Mouse (Mus musculus): ENCODE results near the gene Abat.

Abat gene

DNA sequence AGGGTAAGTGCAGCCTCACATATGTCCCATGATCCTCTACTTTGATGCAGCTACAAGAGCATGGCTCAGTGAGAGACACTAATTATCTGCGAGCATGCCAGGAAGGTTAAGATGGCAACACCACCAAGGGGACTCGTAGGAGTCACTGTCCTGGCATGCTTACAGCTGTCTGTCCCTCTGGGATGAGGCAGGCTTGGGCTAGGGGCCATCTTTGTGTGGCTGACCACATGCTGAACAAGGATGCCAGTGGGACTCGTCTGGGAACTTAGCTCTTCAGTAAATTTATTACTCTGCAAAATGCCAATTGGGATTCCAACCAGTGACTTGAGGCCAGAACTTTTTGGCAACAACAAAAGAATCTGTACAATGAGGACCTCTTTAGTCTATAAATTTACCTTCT lies 62.9 kb downstream of the Abat start:
- DNase-seq: peak; percentile 85

DNA sequence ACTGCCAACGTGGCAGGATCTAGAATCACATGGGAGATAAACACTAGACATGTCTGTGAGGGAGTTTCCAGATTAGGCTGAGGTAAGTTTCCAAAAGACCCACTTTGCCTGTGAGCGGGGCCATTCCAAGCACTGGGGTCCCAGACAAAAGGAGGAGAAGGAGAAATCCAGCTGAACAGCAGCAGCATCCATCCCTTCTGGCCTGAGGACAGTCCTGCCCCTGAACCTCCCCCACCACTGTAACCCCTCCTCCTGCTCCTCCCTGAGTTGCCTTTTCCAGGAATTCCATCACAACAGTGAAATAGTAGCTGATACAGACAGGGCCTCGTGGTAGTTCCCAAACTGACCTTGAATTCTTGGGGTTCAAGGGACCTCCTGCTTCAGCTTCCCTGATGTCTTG lies 63.7 kb downstream of the Abat start:
- DNase-seq: peak; percentile 74

DNA sequence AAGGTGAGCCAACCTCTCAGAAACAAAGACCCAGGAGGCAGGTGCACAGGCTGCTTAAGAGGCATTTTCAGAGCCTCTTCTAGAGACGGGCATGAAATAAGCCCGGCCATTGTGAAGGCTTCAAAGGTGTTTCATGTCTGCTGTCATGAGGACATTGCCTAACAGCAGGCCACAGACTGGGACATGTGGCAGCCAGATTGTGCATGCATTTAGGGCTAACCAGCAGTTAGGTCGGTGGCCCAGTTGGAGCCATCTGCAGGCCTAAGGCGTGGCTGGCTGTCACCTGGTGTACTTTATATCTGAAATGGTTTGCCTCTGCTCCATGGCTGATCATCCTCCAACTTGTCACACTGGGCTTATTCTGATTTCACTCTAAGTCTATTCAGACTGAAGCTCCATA lies 65.1 kb downstream of the Abat start:
- peak; percentile 72 for DNase-seq

DNA sequence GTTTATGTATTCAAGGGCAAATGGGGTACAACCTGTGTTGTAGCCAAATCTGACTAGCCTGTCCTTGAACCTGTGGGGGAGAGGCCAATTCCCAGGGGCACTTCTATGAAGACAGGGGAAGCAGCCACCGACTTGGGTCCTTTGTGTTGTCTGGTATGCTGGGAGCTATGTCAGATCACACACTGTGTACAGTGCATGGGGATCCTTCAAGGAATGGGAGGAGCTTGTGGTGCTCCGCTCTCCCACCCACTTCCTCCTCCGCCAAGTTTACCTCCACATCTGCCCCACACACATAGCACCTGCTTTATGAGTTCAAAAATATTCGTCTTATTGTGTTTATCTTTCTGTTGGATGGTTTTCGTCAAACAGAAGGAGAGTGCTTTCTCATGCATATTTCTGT lies 66.3 kb downstream of the Abat start:
- DNase-seq: peak; percentile 64

DNA sequence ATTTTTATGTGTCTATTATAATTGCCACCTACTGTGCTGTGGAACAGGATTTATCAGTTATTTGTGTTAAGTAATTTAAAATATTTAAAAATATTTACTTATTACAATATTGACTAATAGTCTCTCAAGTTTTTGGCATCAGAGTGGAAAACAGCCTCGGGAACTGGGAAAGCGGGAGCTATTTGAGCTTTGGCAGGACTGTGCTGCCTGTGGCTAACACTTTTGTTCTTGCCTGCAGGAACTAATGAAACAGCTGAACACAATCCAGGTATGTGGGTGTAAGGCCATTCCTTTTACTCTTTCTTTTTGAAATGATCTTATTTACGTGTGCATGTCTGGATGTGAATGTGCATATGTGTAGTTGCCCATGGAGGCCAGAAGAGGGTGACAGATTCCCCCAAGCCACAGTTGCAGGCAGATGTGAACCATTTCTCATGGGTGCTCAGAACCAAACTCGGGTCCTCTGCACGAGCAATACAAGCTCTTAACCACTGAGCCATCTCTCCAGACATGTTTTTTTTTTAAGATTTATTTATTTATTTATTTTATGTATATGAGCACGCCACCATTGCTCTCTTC lies 68.5 kb downstream of the Abat start:
- DNase-seq: peak; percentile 52

DNA sequence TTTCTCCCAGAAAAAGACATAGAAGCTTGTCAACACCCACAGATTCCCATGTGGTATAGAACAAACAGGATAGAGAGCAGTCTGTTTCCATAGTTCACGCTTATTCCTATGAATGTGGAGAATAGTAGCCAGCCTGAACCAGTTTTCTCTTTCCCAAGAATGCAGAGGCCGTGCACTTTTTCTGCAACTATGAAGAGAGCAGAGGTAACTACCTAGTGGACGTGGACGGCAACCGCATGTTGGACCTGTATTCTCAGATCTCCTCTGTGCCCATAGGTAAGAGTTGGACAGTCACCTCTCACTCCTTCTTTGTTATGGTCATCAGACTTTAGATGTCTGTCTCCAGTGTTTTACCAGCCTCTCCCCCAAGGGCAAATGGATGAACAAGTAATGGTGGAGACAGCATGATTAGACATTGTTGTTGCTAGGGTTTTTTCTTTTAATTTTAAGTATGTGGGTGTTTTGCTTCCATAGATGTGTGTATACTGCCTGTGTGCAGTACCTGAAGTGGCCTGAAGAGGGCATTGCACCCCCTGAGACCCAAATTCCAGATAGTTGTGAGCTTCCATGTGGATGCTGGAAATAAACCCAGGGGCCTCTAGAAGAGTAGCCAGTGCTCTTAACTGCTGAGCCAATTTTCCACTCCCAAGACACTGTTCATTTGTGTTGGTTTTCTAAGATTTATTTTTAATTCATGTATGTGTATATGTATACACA lies 69.5 kb downstream of the Abat start:
- DNase-seq: peak; percentile 74

DNA sequence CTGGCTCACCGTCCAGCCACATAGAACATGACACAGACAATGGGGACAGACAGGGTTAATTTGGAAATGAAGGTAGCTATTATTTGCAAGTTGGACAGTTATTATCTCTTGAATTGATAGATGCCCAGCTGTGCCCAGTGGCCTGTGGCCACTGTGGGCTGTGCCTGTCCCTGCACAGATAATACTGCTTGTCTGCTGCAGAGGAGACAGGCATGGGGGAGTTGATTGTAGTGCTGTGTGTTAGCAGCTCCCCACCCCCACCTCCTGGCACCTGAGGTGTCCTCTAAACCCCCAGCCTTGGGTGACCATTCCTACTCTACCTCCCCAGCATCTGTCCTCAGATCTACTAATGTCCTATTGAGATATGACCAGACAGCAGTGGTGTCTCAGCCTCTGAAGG lies 71.0 kb downstream of the Abat start:
- DNase-seq: peak; percentile 70

DNA sequence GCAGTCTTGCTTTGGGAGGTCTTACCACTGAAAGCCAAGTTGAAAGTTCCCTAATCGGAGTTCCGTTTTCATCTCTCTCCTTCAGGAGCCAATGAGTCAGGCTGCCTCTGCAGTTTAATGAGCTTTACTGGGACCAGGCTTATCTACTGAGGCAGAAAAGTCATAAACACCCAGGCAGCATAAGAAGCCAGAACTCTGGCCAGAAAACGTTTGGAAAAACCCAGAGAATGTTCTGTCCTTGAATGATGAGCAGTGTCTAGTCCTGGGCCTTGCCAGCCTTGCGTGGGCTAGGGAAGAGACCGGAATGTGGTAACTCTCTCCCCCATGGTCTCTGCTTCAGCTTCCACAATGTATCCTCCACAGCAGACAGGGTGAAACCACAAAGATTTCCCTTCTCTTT lies 71.8 kb downstream of the Abat start:
- DNase-seq: no peak

DNA sequence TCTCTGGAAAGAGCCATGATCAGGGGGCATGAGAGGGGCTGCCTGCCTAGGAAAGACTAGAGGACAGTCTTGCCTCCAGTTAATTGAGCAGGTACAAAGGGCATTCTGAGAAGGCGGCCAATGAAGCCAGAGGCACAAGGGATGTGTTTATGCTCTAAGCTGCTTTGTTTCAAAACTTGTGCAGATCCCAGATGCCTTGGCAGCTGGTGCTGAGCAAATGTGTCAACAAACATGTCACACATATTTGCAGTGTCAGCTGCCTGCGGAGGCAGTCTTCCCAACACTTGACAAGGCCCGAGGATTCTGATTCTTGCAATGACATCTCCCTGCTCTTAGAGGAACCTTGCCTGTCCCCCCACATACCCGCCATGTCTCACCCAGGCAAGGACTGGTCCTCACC lies 82.2 kb downstream of the Abat start:
- DNase-seq: no peak

DNA sequence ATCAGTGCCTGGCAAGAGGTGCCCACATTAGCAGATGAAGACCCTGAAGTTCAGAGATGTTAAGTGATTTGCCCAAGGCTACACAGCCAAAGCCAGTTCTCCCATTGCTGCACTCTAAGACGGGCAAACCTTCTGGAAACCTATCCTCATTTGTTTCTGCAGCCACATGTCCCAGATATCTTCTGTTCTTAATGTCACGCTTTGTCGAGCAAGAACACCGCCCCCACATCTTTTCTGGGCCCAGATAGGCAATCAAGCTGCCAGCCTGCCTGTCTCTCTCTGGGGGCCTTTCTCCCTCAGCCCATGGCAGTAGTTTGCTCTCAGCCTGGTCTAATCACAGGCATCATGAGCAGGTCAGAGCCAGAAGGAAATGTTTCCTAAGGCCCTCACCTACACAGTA lies 83.1 kb downstream of the Abat start:
- DNase-seq: no peak

DNA sequence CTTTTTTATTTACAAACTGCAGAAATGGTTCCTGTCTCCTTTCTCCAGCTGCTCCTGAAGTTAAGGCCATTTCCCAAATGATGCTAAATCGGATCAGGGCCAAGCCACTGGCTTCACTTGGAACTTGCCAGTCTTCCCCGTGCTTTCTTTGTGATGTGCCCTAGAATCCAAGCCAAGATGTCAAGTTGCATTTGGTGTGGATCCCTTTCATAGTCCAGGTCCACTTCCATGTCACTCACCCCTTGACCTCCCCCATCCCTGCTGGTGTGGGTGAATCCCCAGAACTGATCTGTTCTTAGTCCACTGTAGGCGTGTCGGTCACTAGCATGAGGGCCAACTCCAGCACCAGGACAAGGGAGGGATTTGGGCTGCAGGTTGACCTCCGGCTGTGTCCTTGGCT lies 84.3 kb downstream of the Abat start:
- DNase-seq: no peak

DNA sequence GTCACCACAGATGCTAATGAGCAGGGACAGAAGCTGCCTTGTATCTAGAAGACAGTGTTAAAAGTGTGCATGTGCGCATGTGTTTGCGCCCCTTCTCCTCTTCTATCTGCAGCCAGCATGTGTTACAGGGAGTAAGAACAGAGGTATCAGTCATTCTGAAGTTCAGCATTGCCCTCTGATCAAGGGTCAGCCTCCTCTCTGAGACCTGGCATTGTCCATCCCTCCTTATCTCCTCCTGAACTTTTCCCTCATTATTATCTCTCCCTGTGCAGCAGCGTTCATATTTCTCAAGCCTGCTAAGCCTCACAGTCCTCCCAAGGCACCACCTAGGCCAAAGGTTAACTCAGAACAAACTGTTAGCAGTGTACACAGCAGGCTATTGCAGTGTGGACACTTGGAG lies 90.6 kb downstream of the Abat start:
- no peak for DNase-seq

DNA sequence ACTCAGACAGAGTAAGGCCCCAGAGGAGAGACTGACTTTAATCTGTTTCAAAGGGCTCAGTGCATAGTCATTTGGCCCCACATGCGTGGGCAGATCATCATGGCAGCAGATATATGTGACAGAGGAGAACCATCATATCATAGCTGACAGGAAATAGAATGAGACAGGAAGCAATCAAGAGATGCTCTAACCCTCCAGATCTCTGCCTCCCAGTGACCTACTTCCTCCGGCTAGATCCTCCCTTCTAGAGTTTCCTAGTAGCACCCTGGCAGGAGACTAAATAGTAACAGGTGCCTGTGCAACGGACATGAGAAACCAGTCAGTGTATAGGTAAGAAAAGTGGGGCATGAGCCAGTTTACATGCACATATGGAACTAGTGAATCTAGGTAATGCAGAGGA lies 97.2 kb downstream of the Abat start:
- no peak for DNase-seq

DNA sequence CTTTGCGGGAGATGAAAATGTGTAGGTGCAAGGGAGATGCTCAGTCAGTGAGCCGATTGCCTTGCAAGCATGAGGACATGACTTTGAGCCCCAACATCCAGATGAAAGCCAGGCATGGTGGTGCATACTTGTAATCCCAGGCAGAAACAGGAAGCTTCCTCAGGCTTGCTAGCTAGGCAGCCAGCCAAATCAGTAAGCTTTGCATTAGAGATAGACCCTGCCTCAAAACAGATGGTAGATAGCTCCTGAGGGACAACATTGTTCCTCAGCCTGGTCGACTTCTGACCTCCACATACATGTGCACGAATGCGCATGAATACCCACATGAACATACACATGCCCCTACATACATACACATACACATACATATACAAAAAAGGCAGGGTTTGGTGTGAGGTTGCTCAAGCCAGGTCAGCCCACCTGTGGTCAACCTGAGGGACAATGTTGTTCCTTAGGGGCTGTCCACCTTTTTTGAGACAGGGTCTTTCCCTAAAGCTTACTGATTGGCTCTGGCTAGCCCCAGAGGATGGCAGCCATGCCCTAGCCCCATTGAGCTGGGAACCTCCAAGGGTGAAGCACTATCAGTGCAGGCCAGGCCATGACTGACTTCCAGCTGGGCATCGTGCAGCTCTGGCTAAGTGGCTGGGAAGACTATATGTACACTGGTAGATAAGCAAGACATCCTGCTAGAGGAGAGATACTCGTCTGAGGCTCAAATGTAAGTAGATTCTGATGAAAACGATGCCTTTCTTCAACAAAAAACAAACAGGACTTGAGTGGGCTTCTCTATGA lies 99.2 kb downstream of the Abat start:
- DNase-seq: no peak

DNA sequence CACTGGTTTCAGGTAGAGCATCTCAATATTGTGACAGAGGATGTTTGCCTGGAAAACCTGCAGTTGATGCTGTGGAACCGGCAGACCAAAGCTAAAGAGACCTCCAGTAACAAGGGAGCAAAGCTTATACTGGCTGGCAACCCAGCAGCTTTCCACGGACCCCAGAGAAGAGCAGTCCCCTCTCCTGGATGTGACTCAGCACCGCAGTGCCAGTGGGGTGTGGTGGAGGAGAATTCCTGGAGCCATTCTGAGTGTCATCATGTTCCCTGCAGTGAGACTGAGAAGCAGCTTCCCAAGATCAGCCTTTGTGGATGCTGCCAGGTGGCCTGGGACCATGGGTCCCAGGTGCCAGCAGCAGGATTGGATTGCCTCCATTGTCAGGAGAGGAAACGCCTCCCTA lies 99.8 kb downstream of the Abat start:
- no peak for DNase-seq

DNA sequence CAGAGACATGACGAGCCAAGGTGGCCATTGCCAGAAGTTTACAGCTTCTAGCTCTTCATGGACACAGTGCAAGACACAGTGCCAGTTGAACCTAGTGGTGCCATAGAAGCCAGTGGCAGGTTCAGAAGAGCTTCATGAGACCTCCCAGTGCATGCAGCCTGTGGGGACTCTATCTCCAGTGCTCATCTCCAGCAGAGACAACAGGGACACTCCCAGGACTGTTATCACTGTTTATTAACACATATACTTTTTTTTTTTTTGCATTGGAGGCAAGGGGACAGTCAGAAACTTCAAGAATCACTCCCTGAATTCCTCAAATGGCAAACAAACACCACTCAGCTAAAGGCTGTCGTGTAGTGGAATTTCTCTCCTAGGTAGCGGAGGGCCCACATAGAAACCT lies 100.2 kb downstream of the Abat start:
- no peak for DNase-seq

DNA sequence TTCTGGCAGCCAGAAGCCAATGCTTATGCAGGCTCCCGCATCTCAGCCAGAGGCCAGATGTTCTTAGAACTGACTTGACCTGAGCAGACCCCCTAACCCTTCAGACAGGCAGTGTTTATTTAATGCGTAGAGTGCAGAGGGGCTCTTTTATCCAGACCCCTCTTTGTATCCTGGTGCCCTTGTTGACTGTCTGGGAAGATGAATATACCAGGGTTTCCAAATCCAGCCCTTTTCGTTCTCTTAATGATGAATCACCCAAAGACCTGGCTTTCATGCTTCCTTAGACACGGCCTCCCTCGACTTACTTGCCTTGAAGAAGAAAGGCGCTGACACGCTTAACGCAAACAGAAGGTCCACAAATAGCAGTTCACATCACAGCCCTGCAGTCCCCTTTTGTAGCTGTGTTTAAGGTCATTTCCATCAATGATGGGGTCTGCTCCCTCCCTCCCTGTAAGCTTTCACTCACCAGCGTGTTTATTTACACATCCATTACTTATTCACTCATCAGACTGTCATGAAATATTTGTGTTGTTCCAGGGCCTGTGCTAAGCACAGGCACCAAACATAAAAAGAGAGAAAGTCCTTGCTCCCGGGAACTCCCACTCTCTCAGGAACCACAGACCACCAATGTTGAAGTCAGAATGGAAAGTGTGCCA lies 106.6 kb downstream of the Abat start:
- no peak for DNase-seq

DNA sequence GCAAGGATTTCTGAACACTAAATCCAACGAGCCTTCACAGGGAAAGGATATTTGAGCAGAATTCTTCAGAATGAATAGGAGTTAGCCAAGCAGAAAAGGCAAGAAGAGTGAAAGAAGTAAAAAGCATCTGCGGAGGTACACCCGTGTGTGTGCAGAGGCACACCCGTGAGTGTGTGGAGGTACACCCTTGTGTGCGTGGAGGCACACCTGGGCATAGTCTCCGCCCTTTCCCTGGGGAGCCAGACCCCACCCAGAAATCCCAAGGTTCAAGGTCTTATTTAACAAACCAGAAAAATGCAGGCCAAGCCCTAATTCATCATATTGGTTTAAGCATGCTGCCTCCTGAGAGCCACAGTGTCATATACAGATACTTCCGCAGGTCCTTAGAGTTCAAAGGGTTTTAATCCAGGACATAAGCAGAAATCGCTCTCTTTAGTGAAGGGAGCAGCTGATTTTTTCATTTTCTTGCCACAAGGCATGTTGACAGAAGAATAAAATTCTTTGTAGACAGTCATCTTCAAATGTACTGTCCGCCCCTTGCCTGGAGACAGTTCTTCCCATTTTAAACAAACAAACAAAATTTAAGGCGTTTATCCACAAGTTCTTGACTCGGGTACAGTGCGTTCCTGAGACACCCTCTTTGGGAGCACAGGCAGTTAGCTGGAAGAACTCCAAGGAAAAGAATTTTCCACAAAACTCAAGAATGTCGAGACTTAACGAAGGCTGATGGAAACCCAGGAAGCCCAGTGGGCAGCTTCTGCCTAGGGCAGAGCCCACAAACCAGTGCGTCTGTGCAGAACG lies 107.3 kb downstream of the Abat start:
- no peak for DNase-seq

DNA sequence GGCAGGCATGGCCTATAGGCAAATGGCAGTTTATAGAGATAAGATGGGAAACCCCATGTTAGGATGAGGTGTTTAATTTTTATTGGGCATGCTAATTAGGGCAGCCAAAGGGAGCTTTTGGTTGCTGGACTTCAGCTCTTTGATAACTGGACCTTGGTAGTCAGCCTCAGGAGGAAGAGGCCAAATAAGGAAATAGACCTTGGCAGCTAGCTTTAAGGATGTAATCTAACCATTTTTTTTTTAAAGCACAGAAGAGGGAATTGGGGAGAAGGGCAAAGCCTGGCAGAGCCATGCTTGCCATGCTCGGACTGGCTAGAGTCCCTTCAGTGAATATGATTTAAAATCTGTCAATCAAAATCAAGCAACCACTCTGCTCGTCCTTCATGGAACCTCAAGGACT lies 117.2 kb downstream of the Abat start:
- no peak for DNase-seq

DNA sequence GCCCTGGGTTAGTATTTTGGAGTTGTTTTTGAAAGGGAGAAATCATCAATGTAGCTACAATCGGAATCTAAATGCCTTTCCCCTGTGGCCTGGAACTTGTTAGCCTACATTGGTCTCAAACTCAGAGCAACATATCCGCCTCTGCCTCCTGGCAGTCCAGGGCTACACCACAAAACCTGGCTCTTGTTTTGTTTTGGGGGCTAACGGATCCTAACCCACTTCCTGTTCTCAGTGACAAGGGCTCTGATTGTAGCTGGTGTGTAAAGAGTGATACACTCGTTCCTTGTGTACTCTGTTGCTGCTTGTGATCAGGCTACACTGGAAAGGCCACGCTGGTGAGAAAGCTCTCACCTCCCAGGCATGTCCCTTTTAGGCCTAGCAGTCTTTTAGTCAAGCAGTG lies 118.2 kb downstream of the Abat start:
- DNase-seq: no peak

DNA sequence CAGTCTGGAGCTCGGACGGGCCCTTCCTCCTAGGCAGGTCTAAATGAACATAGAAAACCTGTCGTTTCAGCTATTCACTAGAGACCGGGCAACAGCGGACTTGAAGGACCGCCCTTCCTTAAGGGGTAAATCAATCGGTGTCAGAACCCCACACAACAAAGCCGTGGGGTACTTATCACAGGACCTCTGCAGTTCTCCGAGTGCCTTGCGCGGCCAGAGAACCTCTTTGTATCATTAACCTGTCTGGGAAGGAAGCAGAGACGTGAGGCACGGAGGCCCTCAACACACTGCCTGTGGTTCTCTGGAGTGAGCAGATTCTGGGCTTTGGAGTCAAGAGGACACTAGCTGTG lies 123.6 kb downstream of the Abat start:
- no peak for DNase-seq

DNA sequence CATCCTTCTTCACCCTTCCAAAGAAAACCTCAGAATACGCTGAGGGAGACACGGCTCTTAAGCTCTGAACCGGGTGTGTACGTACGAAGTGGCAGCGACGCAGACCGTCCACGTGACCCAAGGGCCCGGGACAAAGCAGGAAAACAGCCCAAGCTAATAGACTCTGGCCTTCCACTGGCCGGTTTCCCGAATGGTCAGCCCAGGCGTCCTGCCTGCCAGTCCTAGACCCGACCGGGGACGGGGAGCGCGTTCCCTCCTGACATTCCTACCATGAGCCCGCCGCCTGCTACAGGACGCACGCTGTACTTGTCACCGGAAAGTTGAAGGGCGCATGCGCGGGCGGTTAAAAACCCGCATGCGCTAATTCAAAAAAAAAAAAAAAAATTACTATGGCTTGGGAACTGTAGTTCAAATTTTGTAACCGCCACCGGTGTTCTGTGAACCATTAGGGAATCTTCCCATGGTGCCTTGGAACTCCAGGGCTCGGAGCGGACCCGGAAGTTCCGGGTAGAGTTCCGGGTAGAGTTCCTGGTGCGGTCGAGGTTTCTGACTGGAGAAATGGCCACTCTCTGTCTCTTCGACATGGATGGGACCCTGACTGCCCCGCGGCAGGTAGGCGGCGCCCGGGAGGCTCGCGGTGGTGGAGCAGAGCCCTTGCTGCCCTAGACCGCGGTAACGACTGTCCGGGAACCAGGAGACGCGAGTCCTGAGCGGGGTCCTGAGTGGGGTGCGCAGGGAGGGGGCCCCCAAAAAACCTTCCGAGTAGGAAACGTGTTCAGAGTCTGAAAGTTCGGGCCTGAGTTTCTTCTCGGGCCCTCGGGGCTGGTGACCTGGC lies 124.2 kb downstream of the Abat start, which contains the start of the genes Pmm2 and Tmem186:
TSS of gene Pmm2 (plus strand) at position 458 of the 835 bp plus-strand sequence.
TSS of gene Tmem186 (minus strand) at position 496 of the 835 bp plus-strand sequence.
- peak; percentile 99 for DNase-seq
